9 mouse cellular contexts compared by ENCODE assay signal in genomic region chr2:163471136-163471535, GRCm38 (mm10). TPM values are rescaled to one million over a fixed set of nuclear protein-coding genes. Genes with fewer than 3 reads are reported as not detected.
DNase-seq lines count a peak whose midpoint lies in the region; ATAC-seq lines count a peak whose summit lies in the region.
"Had no signal": no experiment of that assay in that cellular context is flagged by ENCODE, and none has a peak within 500 bp of the region (broad histone marks: within the 10 kb centered on the region; RNA-seq: fewer than 3 reads in every experiment).

No protein-coding gene starts in this region.

- DNase-seq in cerebellum, adult 9-10 months, result peak; percentile 36
- DNase-seq in cerebellum, postnatal 36 days, result no peak
- DNase-seq in adrenal gland, adult 2 months, result peak; percentile 68
- no peak for DNase-seq in heart, embryonic 10.5 days (ENCODE audit: low spot score)
- DNase-seq in liver, embryonic 11.5 days (ENCODE audit: low spot score), result no peak
- no peak for DNase-seq in frontal cortex, postnatal 36 days (ENCODE audit: low spot score in 2 of 2)
- no peak for DNase-seq in urinary bladder, postnatal 25 days (ENCODE audit: low spot score)
- DNase-seq in thymus, postnatal 25 days, result no peak

- peak overlapping the region; percentile 90 for H3K9ac ChIP-seq in liver, embryonic 11.5 days (ENCODE audit: low read depth, low read length)

- no peak for ATAC-seq in liver, embryonic 11.5 days (replicated peaks; ENCODE audit: low FRiP score)

- H3K27me3 ChIP-seq in heart, embryonic 10.5 days (ENCODE audit: insufficient read depth, poor library complexity, severe bottlenecking), result no peaks in the 10 kb centered on the region
- H3K27me3 ChIP-seq in liver, embryonic 11.5 days (replicated peaks; ENCODE audit: control insufficient read depth, insufficient read depth, low read length), result no peaks in the 10 kb centered on the region

- H3K4me3 ChIP-seq in heart, embryonic 10.5 days, result peak overlapping the region; percentile 97; the same call in 1 of the 2 replicates
- H3K4me3 ChIP-seq in liver, embryonic 11.5 days (ENCODE audit: low read depth, low read length), result peak overlapping the region; percentile 89

- H3K4me1 ChIP-seq in heart, embryonic 10.5 days, result peaks cover 24% of the 10 kb centered on the region
- H3K4me1 ChIP-seq in liver, embryonic 11.5 days (replicated peaks; ENCODE audit: control insufficient read depth, insufficient read depth, low read length), result peaks cover 3% of the 10 kb centered on the region; the same call in 1 of the 2 replicates

- peaks cover 28% of the 10 kb centered on the region for H3K36me3 ChIP-seq in heart, embryonic 10.5 days
- peaks cover 5% of the 10 kb centered on the region; the same call in 1 of the 2 replicates for H3K36me3 ChIP-seq in liver, embryonic 11.5 days (ENCODE audit: control insufficient read depth, insufficient read depth, low read length)

- no peak overlapping the region for H3K27ac ChIP-seq in heart, embryonic 10.5 days
- no peak overlapping the region for H3K27ac ChIP-seq in liver, embryonic 11.5 days (ENCODE audit: low read depth, low read length)

- WGBS in heart, embryonic 10.5 days, result 69% methylated on average over 3 of the region's 3 CpGs
- 70% methylated on average over 3 of the region's 3 CpGs for WGBS in liver, embryonic 11.5 days

- H3K9me3 ChIP-seq in heart, embryonic 10.5 days, result no peaks in the 10 kb centered on the region
- H3K9me3 ChIP-seq in liver, embryonic 11.5 days (ENCODE audit: control insufficient read depth, low read length), result no peaks in the 10 kb centered on the region

- peak overlapping the region; percentile 91 for H3K4me2 ChIP-seq in liver, embryonic 11.5 days

RNA-seq across cellular contexts. Expression of gene Fitm2, which starts 1.3 kb away (rescaled TPM):
- total RNA-seq in adrenal gland, adult 2 months (2021), result 100 to 1,000 TPM in 1 of 2 experiments, 10 to 100 TPM in 1; 88.8 to 102 TPM
- polyA plus RNA-seq in adrenal gland, adult 2 months (2012; rRNA removed), result 58.7 and 60.9 TPM in 2 replicates
- 13.0 and 19.2 TPM in 2 replicates for polyA plus RNA-seq in heart, embryonic 10.5 days (2016; fragmentation: Nextera tagmentation; extraction: Ambion mirVana)
- 8.1 and 9.0 TPM in 2 replicates for polyA plus RNA-seq in liver, embryonic 11.5 days (2014; fragmentation: Nextera tagmentation; extraction: Ambion mirVana)

RNA-seq across cellular contexts. Expression of gene R3hdml, which starts 21.0 kb away (rescaled TPM):
- not detected for total RNA-seq in adrenal gland, adult 2 months (2021)
- not detected in 2 replicates for polyA plus RNA-seq in adrenal gland, adult 2 months (2012; rRNA removed)
- polyA plus RNA-seq in heart, embryonic 10.5 days (2016; fragmentation: Nextera tagmentation; extraction: Ambion mirVana), result 0.20 TPM in 1 of 2 replicates, not detected in the other
- not detected in 2 replicates for polyA plus RNA-seq in liver, embryonic 11.5 days (2014; fragmentation: Nextera tagmentation; extraction: Ambion mirVana)
- polyA plus RNA-seq: gonadal fat pad, adult 2 months had no signal

RNA-seq across cellular contexts. Expression of gene Gdap1l1, which starts 32.9 kb away (rescaled TPM):
- total RNA-seq in adrenal gland, adult 2 months (2021), result 1 to 10 TPM; 2.2 to 4.2 TPM
- 6.5 and 8.7 TPM in 2 replicates for polyA plus RNA-seq in adrenal gland, adult 2 months (2012; rRNA removed)
- polyA plus RNA-seq in heart, embryonic 10.5 days (2016; fragmentation: Nextera tagmentation; extraction: Ambion mirVana), result 0.21 and 1.1 TPM in 2 replicates
- polyA plus RNA-seq in liver, embryonic 11.5 days (2014; fragmentation: Nextera tagmentation; extraction: Ambion mirVana), result 1.4 and 1.7 TPM in 2 replicates

RNA-seq across cellular contexts. Expression of gene Hnf4a, which starts 35.5 kb away (rescaled TPM):
- 1 to 10 TPM in 1 of 2 experiments, under 1 TPM in 1; 0.14 to 1.1 TPM for total RNA-seq in adrenal gland, adult 2 months (2021)
- polyA plus RNA-seq in adrenal gland, adult 2 months (2012; rRNA removed), result 0.15 TPM in 1 of 2 replicates, not detected in the other
- 0.02 and 4.4 TPM in 2 replicates for polyA plus RNA-seq in heart, embryonic 10.5 days (2016; fragmentation: Nextera tagmentation; extraction: Ambion mirVana)
- 18.9 and 20.0 TPM in 2 replicates for polyA plus RNA-seq in liver, embryonic 11.5 days (2014; fragmentation: Nextera tagmentation; extraction: Ambion mirVana)

RNA-seq across cellular contexts. Expression of gene Oser1, which starts 46.6 kb away (rescaled TPM):
- 10 to 100 TPM; 29.2 to 49.2 TPM for total RNA-seq in adrenal gland, adult 2 months (2021)
- 3.0 TPM in 2 replicates for polyA plus RNA-seq in adrenal gland, adult 2 months (2012; rRNA removed)
- polyA plus RNA-seq in heart, embryonic 10.5 days (2016; fragmentation: Nextera tagmentation; extraction: Ambion mirVana), result 65.0 and 74.3 TPM in 2 replicates
- 61.0 and 67.8 TPM in 2 replicates for polyA plus RNA-seq in liver, embryonic 11.5 days (2014; fragmentation: Nextera tagmentation; extraction: Ambion mirVana)

Comparison
In these comparisons a context has a peak if more than half of its experiments do, and no peak if none do; other contexts are left out.
1. DNase-seq: peak in cerebellum, adult 9-10 months (single experiment) and adrenal gland, adult 2 months (single experiment); none in cerebellum, postnatal 36 days (0 of 2), heart, embryonic 10.5 days (single experiment), liver, embryonic 11.5 days (single experiment), frontal cortex, postnatal 36 days (0 of 2), urinary bladder, postnatal 25 days (single experiment) and thymus, postnatal 25 days (single experiment).